Mouse (Mus musculus): Measurements from ENCODE around the gene Trim59.

- TF ChIP-seq GATA1 (IDR thresholded peaks at IDR 0.05; ENCODE audit: borderline replicate concordance, low read length) (no peak), FLI1 (IDR thresholded peaks at IDR 0.05; ENCODE audit: low read length) (no peak)
These were observed 3.3 kb downstream of the Trim59 start for GRCm38 (mm10) chr3:69041298-69041697.
